In the genomic region with DNA sequence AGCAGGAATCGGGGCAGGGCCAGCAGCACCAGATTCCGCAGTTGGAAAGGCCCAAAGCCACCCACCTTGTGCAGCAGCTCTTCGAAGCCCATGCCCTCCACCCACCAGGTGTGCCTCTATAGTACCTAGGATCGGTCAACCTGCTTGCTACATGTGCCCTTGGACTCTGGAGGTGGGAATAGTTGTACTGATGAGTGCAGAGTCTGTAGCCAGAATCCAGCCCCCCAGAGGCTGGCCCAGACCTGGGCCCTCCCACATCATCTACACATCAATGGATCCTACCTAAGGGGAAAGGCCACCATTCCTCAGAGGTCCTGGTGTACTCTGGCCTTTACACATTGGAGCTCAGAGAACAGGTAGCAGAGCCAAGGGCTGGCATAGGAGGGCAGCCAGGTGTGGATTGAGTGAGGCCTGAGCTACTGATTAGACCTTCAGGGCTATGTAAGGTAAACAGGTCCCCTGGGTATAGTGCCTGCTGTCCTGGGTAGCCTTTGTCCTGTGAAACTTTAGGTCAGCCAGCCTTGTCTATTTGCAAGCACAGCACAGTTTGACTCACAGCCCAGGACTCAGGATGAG, we compare ENCODE assay signal across 26 mouse cellular contexts. TPM values are rescaled to one million over a fixed set of nuclear protein-coding genes. Genes with fewer than 3 reads are reported as not detected.
DNase-seq lines count a peak whose midpoint lies in the region; ATAC-seq and TF ChIP-seq lines count a peak whose summit lies in the region.
"Had no signal": no experiment of that assay in that cellular context is flagged by ENCODE, and none has a peak within 500 bp of the region (broad histone marks: within the 10 kb centered on the region; RNA-seq: fewer than 3 reads in every experiment).

A gene (minus strand): TSS at position 160 of the 576 bp plus-strand sequence.

- no peak within 1 kb of the TSS for H3K4me2 ChIP-seq in embryonic facial prominence, embryonic 14.5 days (ENCODE audit: low read depth, low read length)
- H3K4me2 ChIP-seq in kidney, embryonic 14.5 days (replicated peaks; ENCODE audit: low read depth, low read length), result no peak within 1 kb of the TSS
- H3K4me2 ChIP-seq: liver, embryonic 15.5 days; midbrain, embryonic 13.5 days had no signal

- no peaks in the 10 kb centered on the region for H3K9me3 ChIP-seq in embryonic facial prominence, embryonic 14.5 days (ENCODE audit: control insufficient read depth, low read length)
- no peaks in the 10 kb centered on the region for H3K9me3 ChIP-seq in embryonic facial prominence, embryonic 10.5 days
- H3K9me3 ChIP-seq in kidney, embryonic 14.5 days (ENCODE audit: control insufficient read depth, low read length), result no peaks in the 10 kb centered on the region
- no peaks in the 10 kb centered on the region for H3K9me3 ChIP-seq in ES-Bruce4 (replicated peaks; ENCODE audit: control insufficient read depth, insufficient read depth, low read length, poor library complexity, severe bottlenecking)
- H3K9me3 ChIP-seq: embryonic facial prominence, embryonic 13.5 days; forebrain, embryonic 12.5 days; heart, embryonic 12.5 days; limb, embryonic 10.5 days; liver, embryonic 15.5 days; midbrain, embryonic 13.5 days had no signal

- no peaks in the 10 kb centered on the region for H3K36me3 ChIP-seq in embryonic facial prominence, embryonic 14.5 days (ENCODE audit: control insufficient read depth, insufficient read depth, low read length)
- H3K36me3 ChIP-seq in embryonic facial prominence, embryonic 10.5 days (replicated peaks), result no peaks in the 10 kb centered on the region
- H3K36me3 ChIP-seq in kidney, embryonic 14.5 days (ENCODE audit: control insufficient read depth, insufficient read depth, low read length), result no peaks in the 10 kb centered on the region
- no peaks in the 10 kb centered on the region for H3K36me3 ChIP-seq in ES-Bruce4 (ENCODE audit: control insufficient read depth, insufficient read depth, low read length, poor library complexity, severe bottlenecking)
- H3K36me3 ChIP-seq: embryonic facial prominence, embryonic 13.5 days; forebrain, embryonic 12.5 days; heart, embryonic 12.5 days; limb, embryonic 10.5 days; liver, embryonic 15.5 days; midbrain, embryonic 13.5 days had no signal

- no peak for TF ChIP-seq CTCF in ES-Bruce4 (IDR thresholded peaks at IDR 0.05; ENCODE audit: low read depth, low read length)

- 0 out of 2 replicates have a peak, but pooled peaks have one; percentile 25 for TF ChIP-seq EP300 in ES-Bruce4 (IDR thresholded peaks at IDR 0.05; ENCODE audit: insufficient read depth, low read depth, low read length)

- 0 out of 2 replicates have a peak within 1 kb of the TSS, but pooled peaks have one; percentile 25 for H3K9ac ChIP-seq in embryonic facial prominence, embryonic 14.5 days (ENCODE audit: low read depth, low read length)
- H3K9ac ChIP-seq in kidney, embryonic 14.5 days (ENCODE audit: low read depth, low read length), result no peak within 1 kb of the TSS
- peak within 1 kb of the TSS; percentile 65 for H3K9ac ChIP-seq in ES-Bruce4 (ENCODE audit: low read depth, poor library complexity, severe bottlenecking)
- H3K9ac ChIP-seq: embryonic facial prominence, embryonic 13.5 days; forebrain, embryonic 12.5 days; heart, embryonic 12.5 days; liver, embryonic 15.5 days; midbrain, embryonic 13.5 days had no signal

- peaks cover 5% of the 10 kb centered on the region; the same call in 1 of the 2 replicates for H3K4me1 ChIP-seq in embryonic facial prominence, embryonic 14.5 days (ENCODE audit: control insufficient read depth, insufficient read depth, low read length)
- H3K4me1 ChIP-seq in embryonic facial prominence, embryonic 10.5 days, result peaks cover 35% of the 10 kb centered on the region
- H3K4me1 ChIP-seq in kidney, embryonic 14.5 days (ENCODE audit: control insufficient read depth, insufficient read depth, low read length), result 0 out of 2 replicates have a peak, but pooled peaks cover 3% of the 10 kb centered on the region
- H3K4me1 ChIP-seq in ES-Bruce4 (ENCODE audit: control insufficient read depth, insufficient read depth, low read length), result peaks cover 4% of the 10 kb centered on the region

- no peak for DNase-seq in embryonic facial prominence, embryonic 14.5 days (ENCODE audit: low spot score)
- DNase-seq in embryonic facial prominence, embryonic 10.5 days (ENCODE audit: low spot score), result no peak
- peak; percentile 60 to 78 for DNase-seq in kidney, adult 8-10 months
- DNase-seq in kidney, postnatal 14 days, result peak; percentile 65
- DNase-seq in retina, postnatal 1 day, result no peak
- no peak for DNase-seq in urinary bladder, postnatal 14 days (ENCODE audit: low spot score)
- DNase-seq: adrenal gland, adult 2 months; cerebellum, adult 9-11 months; gastrocnemius, adult 2 months; heart, adult 11 months; layer of hippocampus, adult 9-11 months; lung, postnatal 10 days; thymus, postnatal 25 days had no signal

- TF ChIP-seq POLR2A in ES-Bruce4 (IDR thresholded peaks at IDR 0.05; ENCODE audit: insufficient read depth, low read length), result peak; percentile 76

- peaks cover 17% of the 10 kb centered on the region for H3K27me3 ChIP-seq in embryonic facial prominence, embryonic 14.5 days (replicated peaks; ENCODE audit: control insufficient read depth, insufficient read depth, low read length)
- peaks cover 75% of the 10 kb centered on the region for H3K27me3 ChIP-seq in embryonic facial prominence, embryonic 10.5 days (replicated peaks; ENCODE audit: low read depth, poor library complexity, severe bottlenecking)
- peaks cover 20% of the 10 kb centered on the region for H3K27me3 ChIP-seq in kidney, embryonic 14.5 days (ENCODE audit: control insufficient read depth, insufficient read depth, low read length)
- no peaks in the 10 kb centered on the region for H3K27me3 ChIP-seq in ES-Bruce4 (ENCODE audit: control insufficient read depth, insufficient read depth, low read length, poor library complexity, severe bottlenecking)

- no peak within 1 kb of the TSS for H3K27ac ChIP-seq in embryonic facial prominence, embryonic 14.5 days (replicated peaks; ENCODE audit: low read depth, low read length)
- H3K27ac ChIP-seq in embryonic facial prominence, embryonic 10.5 days (replicated peaks), result no peak within 1 kb of the TSS
- no peak within 1 kb of the TSS for H3K27ac ChIP-seq in kidney, embryonic 14.5 days (ENCODE audit: low read depth, low read length)
- H3K27ac ChIP-seq in ES-Bruce4 (ENCODE audit: insufficient read depth, low read length), result peak within 1 kb of the TSS; percentile 46
- H3K27ac ChIP-seq: embryonic facial prominence, embryonic 13.5 days; forebrain, embryonic 12.5 days; gastrocnemius, adult 2 months; liver, embryonic 15.5 days; midbrain, embryonic 13.5 days had no signal

- ATAC-seq in embryonic facial prominence, embryonic 14.5 days (ENCODE audit: low read depth), result no peak
- no peak for ATAC-seq in kidney, embryonic 14.5 days (ENCODE audit: low FRiP score, low TSS enrichment)
- ATAC-seq: CD4-positive, CD25-positive, alpha-beta regulatory T cell, adult 4 months; hindbrain, embryonic 16.5 days; intestine, postnatal 0 days; midbrain, embryonic 13.5 days had no signal

- no peak within 1 kb of the TSS for H3K4me3 ChIP-seq in embryonic facial prominence, embryonic 14.5 days (ENCODE audit: low read depth, low read length)
- H3K4me3 ChIP-seq in embryonic facial prominence, embryonic 10.5 days, result no peak within 1 kb of the TSS
- H3K4me3 ChIP-seq in kidney, embryonic 14.5 days (ENCODE audit: low read length), result no peak within 1 kb of the TSS
- H3K4me3 ChIP-seq in ES-Bruce4 (ENCODE audit: low read depth, low read length), result peak within 1 kb of the TSS; percentile 48
- H3K4me3 ChIP-seq: embryonic facial prominence, embryonic 13.5 days; forebrain, embryonic 12.5 days; gastrocnemius, adult 2 months; heart, embryonic 12.5 days; liver, embryonic 15.5 days; midbrain, embryonic 13.5 days; myocyte had no signal

- WGBS in embryonic facial prominence, embryonic 14.5 days, result 78% methylated on average over 4 of the region's 4 CpGs
- 80% methylated on average over 4 of the region's 4 CpGs for WGBS in embryonic facial prominence, embryonic 10.5 days
- WGBS in kidney, embryonic 14.5 days, result 78% methylated on average over 4 of the region's 4 CpGs

RNA-seq across cellular contexts. Expression of the gene that starts here (rescaled TPM):
- polyA plus RNA-seq in embryonic facial prominence, embryonic 14.5 days (2014; fragmentation: Nextera tagmentation; extraction: Ambion mirVana), result not detected in 2 replicates
- not detected in 2 replicates for polyA plus RNA-seq in embryonic facial prominence, embryonic 10.5 days (2016; fragmentation: Nextera tagmentation; extraction: Ambion mirVana)
- not detected in 2 replicates for polyA plus RNA-seq in kidney, embryonic 14.5 days (2014; fragmentation: Nextera tagmentation; extraction: Ambion mirVana)
- polyA plus RNA-seq in ES-Bruce4 (2011; ENCODE audit: insufficient read depth, insufficient read length, low read depth, missing spikeins), result 6.0 and 6.1 TPM in 2 replicates
- polyA plus RNA-seq: CD4-positive, CD25-positive, alpha-beta regulatory T cell, adult 4 months; embryonic facial prominence, embryonic 13.5 days; heart, embryonic 12.5 days; hindbrain, embryonic 16.5 days; intestine, postnatal 0 days; limb, embryonic 10.5 days; liver, embryonic 15.5 days; midbrain, embryonic 13.5 days; myocyte; neural tube, embryonic 14.5 days had no signal

Comparison
In these comparisons a context has a peak if more than half of its experiments do, and no peak if none do; other contexts are left out.
1. DNase-seq: peak in kidney, adult 8-10 months (2 of 2) and kidney, postnatal 14 days (single experiment); none in embryonic facial prominence, embryonic 14.5 days (single experiment), embryonic facial prominence, embryonic 10.5 days (single experiment), retina, postnatal 1 day (single experiment) and urinary bladder, postnatal 14 days (single experiment).